Comparison of ENCODE assay signal across 30 mouse cellular contexts in genomic region chr7:49565084-49565483, GRCm38 (mm10).
A peak's percentile ranks its signal among the peaks of the same experiment; 100 is the strongest.
DNase-seq lines count a peak whose midpoint lies in the region; ATAC-seq and TF ChIP-seq lines count a peak whose summit lies in the region.
"Had no signal": no experiment of that assay in that cellular context is flagged by ENCODE, and none has a peak within 500 bp of the region (broad histone marks: within the 10 kb centered on the region; RNA-seq: fewer than 3 reads in every experiment).

No protein-coding gene starts in this region.

- H3K4me1 ChIP-seq in heart, adult 2 months (ENCODE audit: control insufficient read depth, insufficient read depth, low read length), result peaks cover 1% of the 10 kb centered on the region; the same call in 1 of the 2 replicates
- H3K4me1 ChIP-seq in heart, embryonic 14.5 days (ENCODE audit: control insufficient read depth in 2 of 2, insufficient read depth in 2 of 2, low read length in 2 of 2), result peaks cover 26 to 55% of the 10 kb centered on the region in 2 experiments
- H3K4me1 ChIP-seq: intestine, embryonic 15.5 days; liver, embryonic 13.5 days had no signal

- 0 out of 2 replicates have a peak, but pooled peaks have one; percentile 23 for TF ChIP-seq EP300 in heart, adult 2 months (IDR thresholded peaks at IDR 0.05; ENCODE audit: insufficient read depth, low read depth, low read length)

- TF ChIP-seq POLR2A in heart, adult 2 months (IDR thresholded peaks at IDR 0.05; ENCODE audit: insufficient read depth, low read depth, low read length), result no peak

- no peaks in the 10 kb centered on the region for H3K9me3 ChIP-seq in heart, embryonic 14.5 days (ENCODE audit: control insufficient read depth, low read length)
- H3K9me3 ChIP-seq: embryonic facial prominence, embryonic 12.5 days; hindbrain, embryonic 10.5 days; intestine, embryonic 15.5 days; limb, embryonic 15.5 days; liver, embryonic 13.5 days had no signal

- no peak overlapping the region for H3K27ac ChIP-seq in heart, adult 2 months
- peak overlapping the region in 1 of 2 experiments; percentile 68; a peak in 2 of 4 replicates for H3K27ac ChIP-seq in heart, embryonic 14.5 days (replicated peaks in 1 of 2; ENCODE audit: control insufficient read depth in 1 of 2, insufficient read depth in 1 of 2, low read depth in 2 of 2, low read length in 2 of 2)
- peak overlapping the region; percentile 54; the same call in 1 of the 2 replicates for H3K27ac ChIP-seq in layer of hippocampus, adult 2 months
- H3K27ac ChIP-seq: embryonic facial prominence, embryonic 12.5 days; gastrocnemius, adult 2 months; hindbrain, embryonic 10.5 days; hindbrain, postnatal 0 days; intestine, embryonic 15.5 days; limb, embryonic 15.5 days; liver, embryonic 13.5 days; macrophage had no signal

- no peak overlapping the region for H3K9ac ChIP-seq in heart, adult 2 months (ENCODE audit: low read depth, low read length)
- H3K9ac ChIP-seq in heart, embryonic 14.5 days (ENCODE audit: low read length), result 0 out of 2 replicates have a peak overlapping the region, but pooled peaks have one; percentile 2
- H3K9ac ChIP-seq: embryonic facial prominence, embryonic 12.5 days; intestine, embryonic 15.5 days; limb, embryonic 15.5 days; liver, embryonic 13.5 days had no signal

- no peaks in the 10 kb centered on the region for H3K79me2 ChIP-seq in heart, adult 2 months (replicated peaks; ENCODE audit: control insufficient read depth, insufficient read depth, low read length)

- no peak for ATAC-seq in heart, embryonic 14.5 days (ENCODE audit: insufficient number of reproducible peaks, insufficient read depth, low FRiP score, low read depth)
- ATAC-seq: hindbrain, postnatal 0 days; intestine, embryonic 15.5 days; lung, postnatal 0 days had no signal

- peaks cover 3% of the 10 kb centered on the region; the same call in 1 of the 2 replicates for H3K36me3 ChIP-seq in heart, adult 2 months (ENCODE audit: control insufficient read depth, insufficient read depth, low read length)
- H3K36me3 ChIP-seq in heart, embryonic 14.5 days (ENCODE audit: control insufficient read depth, insufficient read depth, low read length), result peaks cover 93% of the 10 kb centered on the region
- H3K36me3 ChIP-seq: embryonic facial prominence, embryonic 12.5 days; G1E had no signal

- H3K4me2 ChIP-seq in heart, embryonic 14.5 days (ENCODE audit: low read length), result no peak overlapping the region
- H3K4me2 ChIP-seq: embryonic facial prominence, embryonic 12.5 days; intestine, embryonic 15.5 days; limb, embryonic 15.5 days; liver, embryonic 13.5 days had no signal

- TF ChIP-seq CTCF in heart, adult 2 months (IDR thresholded peaks at IDR 0.05), result no peak
- no peak for TF ChIP-seq CTCF in layer of hippocampus, adult 2 months (conservative IDR thresholded peaks at IDR 0.05)

- H3K4me3 ChIP-seq in heart, adult 2 months, result no peak overlapping the region
- H3K4me3 ChIP-seq in heart, embryonic 14.5 days (ENCODE audit: control insufficient read depth in 1 of 2, insufficient read depth in 1 of 2, low read depth in 1 of 2, low read length in 2 of 2), result no peak overlapping the region
- H3K4me3 ChIP-seq in layer of hippocampus, adult 2 months, result no peak overlapping the region
- H3K4me3 ChIP-seq: embryonic facial prominence, embryonic 12.5 days; gastrocnemius, adult 2 months; hindbrain, embryonic 10.5 days; intestine, embryonic 15.5 days; limb, embryonic 15.5 days; liver, embryonic 13.5 days had no signal

- intact Hi-C loops in heart, adult 2 months (cut with DNase I), result loop anchor here (5.0 kb wide), 1 partner anchor 93 kb away; no protein-coding TSS in a partner anchor
- intact Hi-C loops in heart, postnatal 36 days (cut with DNase I), result no loop called here
- intact Hi-C loops in heart, postnatal 10 days (cut with DNase I), result loop anchor here (5.0 kb wide), 1 partner anchor 83 kb away; no protein-coding TSS in a partner anchor

- 59% methylated on average over 11 of the region's 11 CpGs for WGBS in heart, adult 2 months
- 77% methylated on average over 11 of the region's 11 CpGs for WGBS in heart, embryonic 14.5 days

- no peaks in the 10 kb centered on the region for H3K27me3 ChIP-seq in heart, adult 2 months (ENCODE audit: control insufficient read depth, insufficient read depth, low read length)
- no peaks in the 10 kb centered on the region for H3K27me3 ChIP-seq in heart, embryonic 14.5 days (ENCODE audit: control insufficient read depth, insufficient read depth, low read length)
- H3K27me3 ChIP-seq: embryonic facial prominence, embryonic 12.5 days; intestine, embryonic 15.5 days; limb, embryonic 15.5 days; liver, embryonic 13.5 days had no signal

- no peak for DNase-seq in heart, adult 2 months
- no peak for DNase-seq in heart, postnatal 4 days
- DNase-seq in heart, postnatal 36 days, result no peak
- DNase-seq in layer of hippocampus, adult 2 months (ENCODE audit: low spot score in 2 of 2), result no peak
- no peak for DNase-seq in layer of hippocampus, postnatal 36 days
- DNase-seq in heart, postnatal 10 days, result peak; percentile 29 to 41
- DNase-seq in lung, postnatal 4 days, result no peak
- DNase-seq: adrenal gland, adult 8-10 months; cerebellum, adult 9-10 months; cerebellum, postnatal 36 days; embryo, embryonic 11 days; gastrocnemius, adult 2 months; gastrocnemius, postnatal 36 days; kidney, adult 2 months; kidney, postnatal 10 days; layer of hippocampus, adult 9-11 months; liver, embryonic 13.5 days; lung, adult 18-20 months; midbrain, embryonic 14.5 days; retina, postnatal 1 day; right cerebral cortex, postnatal 14 days had no signal

Comparison
In these comparisons a context has a peak if more than half of its experiments do, and no peak if none do; other contexts are left out.
1. DNase-seq: peak in heart, postnatal 10 days (2 of 2); none in heart, adult 2 months (0 of 2), heart, postnatal 4 days (single experiment), heart, postnatal 36 days (0 of 2), layer of hippocampus, adult 2 months (0 of 2), layer of hippocampus, postnatal 36 days (0 of 2) and lung, postnatal 4 days (0 of 2).